Mouse (Mus musculus) lung, embryonic 16.5 days (tissue): ENCODE results near the gene Relt. TPM values are rescaled to one million over a fixed set of nuclear protein-coding genes. Genes with fewer than 3 reads are reported as not detected.

Experiments used
- ATAC-seq: fragments of 200-750 bp; cut with Nextera tagmentation; 2 replicates; pipeline ENCODE4 v1.8.0; 2017; ENCODE audit warnings: low read depth, mild to moderate bottlenecking, moderate library complexity
- H3K27ac ChIP-seq: fragments of 300-500 bp; sonication (generic); 2 replicates; pipeline ENCODE4 v1.5.1; 2014; ENCODE audit warnings: mild to moderate bottlenecking, control low read depth, low read length
- H3K27me3 ChIP-seq: fragments of 300-500 bp; sonication (generic); 2 replicates; pipeline ENCODE4 v1.6.1; 2014; ENCODE audit warnings: low read depth, low read length, mixed read lengths; ENCODE audit not compliant: control insufficient read depth, insufficient read depth
- H3K36me3 ChIP-seq: fragments of 300-500 bp; sonication (generic); 2 replicates; pipeline ENCODE4 v1.6.1; 2014; ENCODE audit warnings: low read length; ENCODE audit not compliant: control insufficient read depth, insufficient read depth
- H3K4me1 ChIP-seq: fragments of 300-500 bp; sonication (generic); replicated peaks from 2 replicates; pipeline ENCODE4 v1.6.1; 2014; ENCODE audit warnings: low read length, mixed read lengths; ENCODE audit not compliant: control insufficient read depth, insufficient read depth
- H3K4me2 ChIP-seq: fragments of 300-500 bp; sonication (generic); 2 replicates; pipeline ENCODE4 v1.6.1; 2014; ENCODE audit warnings: low read depth, low read length, control low read depth
- H3K4me3 ChIP-seq: fragments of 300-500 bp; sonication (generic); 2 replicates; pipeline ENCODE4 v1.5.1; 2014; ENCODE audit warnings: mild to moderate bottlenecking, low read length, control low read depth
- H3K9ac ChIP-seq: fragments of 300-500 bp; sonication (generic); 2 replicates; pipeline ENCODE4 v1.6.1; 2014; ENCODE audit warnings: low read length, control low read depth
- H3K9me3 ChIP-seq: fragments of 300-500 bp; sonication (generic); 2 replicates; pipeline ENCODE4 v1.6.1; 2016; ENCODE audit warnings: low read length; ENCODE audit not compliant: control insufficient read depth
- WGBS: fragments of 180-500 bp; shearing (Covaris S2); extraction: QIAGEN DNeasy Blood & Tissue Kit; methylation state at CpG from one replicate; pipeline ENCODE4 v1.1.7; 2014; 5-methylcytosine and 5-hydroxymethylcytosine counted together
- polyA plus RNA-seq: library from polyadenylated mRNA; unstranded; fragments of >200 nt; fragmentation: Nextera tagmentation; extraction: Ambion mirVana; gene quantifications from 2 replicates; pipeline ENCODE4 v1.2.1, GENCODE M21; 2015

Gene Relt
- 3.0 and 3.8 TPM in 2 replicates for polyA plus RNA-seq

DNA sequence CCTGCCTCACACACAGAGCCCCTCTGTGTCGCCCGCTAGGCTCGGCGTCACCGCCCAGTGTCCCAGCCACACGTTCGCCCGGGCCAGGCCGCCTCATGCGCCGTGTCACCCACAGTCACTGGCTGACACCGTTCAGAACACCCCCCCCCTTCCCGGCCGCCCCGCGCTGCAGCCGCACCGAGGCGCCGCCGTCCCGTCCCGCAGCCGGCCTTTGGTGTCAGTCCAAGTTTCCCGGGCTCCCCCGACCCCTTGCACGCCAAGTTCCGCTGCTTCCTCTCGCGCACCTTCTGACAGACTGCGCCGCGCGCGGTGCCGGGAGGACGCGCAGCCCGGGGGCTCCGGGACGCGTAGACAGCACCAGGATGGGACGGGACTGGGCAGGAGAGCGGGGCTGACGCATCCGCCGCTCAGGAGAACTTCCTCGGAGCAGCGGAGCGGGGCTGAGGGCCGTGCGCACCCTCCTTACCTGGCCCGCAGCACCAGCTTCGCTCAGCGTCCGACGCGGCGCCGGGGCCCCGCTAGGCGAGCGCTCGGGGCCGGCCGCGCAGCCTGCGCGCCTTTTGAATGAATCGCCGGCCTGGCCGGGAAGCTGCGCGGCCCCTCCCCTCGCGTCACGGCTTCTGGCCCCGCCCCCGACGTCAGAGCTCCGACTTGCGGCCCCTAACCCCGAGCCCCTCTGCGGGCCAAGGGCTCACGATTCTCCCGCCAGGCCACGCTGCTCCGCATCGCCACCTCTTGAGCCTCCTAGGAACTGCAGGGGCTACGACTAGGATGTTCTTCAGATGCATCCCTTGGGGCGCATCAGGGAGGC, at the start of gene Relt:
Gene Relt (minus strand): TSS at position 619 of the 811 bp plus-strand sequence.
- Histone ChIP-seq H3K27me3 (no peaks in the 10 kb centered on the region), H3K4me1 (peaks cover 5% of the 10 kb centered on the region; the same call in 1 of the 2 replicates), H3K9me3 (no peaks in the 10 kb centered on the region), H3K27ac (peak within 1 kb of the TSS; percentile 23), H3K36me3 (no peaks in the 10 kb centered on the region), H3K9ac (peak within 1 kb of the TSS; percentile 70), H3K4me3 (peak within 1 kb of the TSS; percentile 62), H3K4me2 (peak within 1 kb of the TSS; percentile 99)
- WGBS, result under 1% methylated on average over 83 of the region's 91 CpGs
- ATAC-seq, result peak; percentile 94

DNA sequence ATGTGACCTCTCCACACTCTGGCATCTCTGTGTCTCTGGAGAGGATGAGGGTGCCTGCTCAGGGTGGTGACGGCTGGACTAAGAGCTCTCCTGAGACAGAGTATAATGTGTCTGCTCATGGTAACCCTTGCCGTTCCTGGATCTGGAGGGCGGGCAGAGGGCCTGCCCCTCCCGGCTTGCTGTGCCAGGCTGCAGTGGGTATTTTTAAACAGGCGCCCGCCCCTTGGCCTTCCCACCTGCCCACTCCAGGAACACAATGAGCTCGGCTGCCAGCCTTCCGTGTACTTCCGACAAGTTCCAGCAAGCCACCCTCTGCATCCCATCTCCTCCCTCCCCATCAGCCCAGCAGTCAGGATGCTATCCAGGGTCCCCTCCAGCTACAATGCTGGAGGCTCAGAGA, 48.5 kb upstream of the Relt start:
- Histone ChIP-seq H3K9ac (0 out of 2 replicates have a peak overlapping the region, but pooled peaks have one; percentile 12), H3K9me3 (no peaks in the 10 kb centered on the region), H3K27me3 (no peaks in the 10 kb centered on the region), H3K4me2 (peak overlapping the region; percentile 31; the same call in 1 of the 2 replicates), H3K4me3 (no peak overlapping the region), H3K4me1 (peaks cover 65% of the 10 kb centered on the region), H3K27ac (peak overlapping the region; percentile 72), H3K36me3 (peaks cover 14% of the 10 kb centered on the region)
- ATAC-seq, result peak; percentile 23
- WGBS, result 28% methylated on average over 9 of the region's 9 CpGs

DNA sequence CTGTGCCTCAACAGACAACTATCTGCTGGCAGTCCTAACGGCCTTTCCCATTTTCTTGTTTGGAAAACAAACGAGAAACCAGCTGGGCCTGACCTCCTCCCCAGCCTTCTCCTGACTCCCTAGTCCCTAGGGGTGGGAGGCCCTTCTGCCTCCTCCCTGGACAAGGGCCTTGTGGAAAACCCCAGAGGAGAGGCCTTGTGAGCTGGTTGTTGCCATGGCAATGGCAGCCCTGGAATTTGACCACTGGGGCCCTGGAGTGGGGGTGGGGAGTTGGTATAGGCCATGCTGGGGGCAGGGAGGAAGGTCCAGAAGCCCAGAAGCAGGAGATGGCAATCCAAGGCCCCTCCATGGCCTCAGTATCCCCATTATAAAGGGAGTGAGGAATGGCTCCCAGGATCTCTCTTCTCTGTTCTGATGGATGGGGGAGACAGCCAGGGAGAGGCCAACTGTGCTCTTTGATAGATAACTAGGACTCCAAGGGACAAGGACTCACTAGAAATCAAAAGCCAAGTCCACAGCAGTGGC, 48.1 kb upstream of the Relt start:
- peak; percentile 39 for ATAC-seq
- Histone ChIP-seq H3K4me2 (peak overlapping the region; percentile 31), H3K4me3 (no peak overlapping the region), H3K9ac (0 out of 2 replicates have a peak overlapping the region, but pooled peaks have one; percentile 12), H3K4me1 (peaks cover 65% of the 10 kb centered on the region), H3K36me3 (peaks cover 9% of the 10 kb centered on the region), H3K27me3 (no peaks in the 10 kb centered on the region), H3K27ac (peak overlapping the region; percentile 72), H3K9me3 (no peaks in the 10 kb centered on the region)
- 7% methylated on average over 2 of the region's 2 CpGs for WGBS

GRCm38 (mm10) chr7:100908567-100908966, 45.3 kb upstream of the Relt start:
- Histone ChIP-seq H3K4me3 (no peak overlapping the region), H3K4me2 (no peak overlapping the region), H3K27ac (peak overlapping the region; percentile 84), H3K36me3 (peaks cover 4% of the 10 kb centered on the region; the same call in 1 of the 2 replicates), H3K4me1 (peaks cover 73% of the 10 kb centered on the region), H3K9me3 (no peaks in the 10 kb centered on the region), H3K9ac (no peak overlapping the region), H3K27me3 (no peaks in the 10 kb centered on the region)
- no peak for ATAC-seq
- WGBS, result 42% methylated on average over 8 of the region's 8 CpGs

DNA sequence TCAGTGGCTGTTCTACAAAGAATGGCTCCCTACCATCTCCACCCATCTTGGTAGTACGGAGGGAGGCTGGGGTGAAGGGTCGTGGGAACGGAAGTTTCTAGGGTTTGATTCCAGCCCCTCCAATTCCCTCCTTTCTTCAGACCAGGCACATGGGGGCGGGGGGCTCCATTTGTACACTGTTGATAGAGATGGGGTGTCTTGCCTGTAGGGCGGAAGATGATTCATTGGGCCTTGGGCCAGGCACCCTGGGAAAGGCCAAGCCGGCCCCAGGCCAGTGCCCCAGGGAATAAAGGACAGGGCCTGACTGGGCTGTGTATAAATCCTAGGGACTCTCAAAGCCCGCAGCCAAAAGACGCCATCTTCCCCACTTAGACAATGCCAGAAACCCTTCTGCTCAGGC, 44.8 kb upstream of the Relt start:
- H3K27me3 ChIP-seq, result no peaks in the 10 kb centered on the region
- H3K9ac ChIP-seq, result peak overlapping the region; percentile 41; the same call in 1 of the 2 replicates
- peaks cover 4% of the 10 kb centered on the region; the same call in 1 of the 2 replicates for H3K36me3 ChIP-seq
- no peaks in the 10 kb centered on the region for H3K9me3 ChIP-seq
- WGBS, result 44% methylated on average over 8 of the region's 8 CpGs
- no peak overlapping the region for H3K4me3 ChIP-seq
- H3K27ac ChIP-seq, result peak overlapping the region; percentile 84
- H3K4me2 ChIP-seq, result peak overlapping the region; percentile 43
- peaks cover 71% of the 10 kb centered on the region for H3K4me1 ChIP-seq
- peak; percentile 26 for ATAC-seq

DNA sequence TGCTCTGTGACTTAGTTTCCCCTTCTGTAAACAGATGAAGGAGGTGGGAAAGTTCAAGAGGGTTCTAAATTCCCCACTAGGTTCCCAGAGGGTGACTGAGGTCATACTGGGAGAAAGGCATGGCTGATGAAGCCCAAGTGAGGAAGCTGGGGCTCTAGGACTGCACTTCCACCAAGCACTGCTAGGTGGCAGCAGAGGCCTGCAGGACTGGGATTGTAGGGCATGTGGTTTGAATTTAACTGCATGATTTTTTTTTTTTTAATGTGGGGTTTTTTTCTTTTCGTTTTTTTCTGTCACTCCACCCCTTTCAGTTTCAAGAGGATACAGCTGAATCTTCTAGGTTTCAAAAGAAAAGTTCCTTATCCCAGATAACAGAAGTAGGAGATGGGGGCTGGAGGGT, 44.0 kb upstream of the Relt start:
- 0% methylated on average over 1 of the region's 1 CpGs for WGBS
- no peaks in the 10 kb centered on the region for H3K27me3 ChIP-seq
- peak overlapping the region; percentile 43 for H3K4me2 ChIP-seq
- H3K9ac ChIP-seq, result peak overlapping the region; percentile 41
- H3K9me3 ChIP-seq, result no peaks in the 10 kb centered on the region
- H3K4me1 ChIP-seq, result peaks cover 65% of the 10 kb centered on the region
- peak; percentile 4; the same call in 1 of the 2 replicates for ATAC-seq
- H3K27ac ChIP-seq, result peak overlapping the region; percentile 84
- H3K4me3 ChIP-seq, result 0 out of 2 replicates have a peak overlapping the region, but pooled peaks have one; percentile 16
- peaks cover 4% of the 10 kb centered on the region; the same call in 1 of the 2 replicates for H3K36me3 ChIP-seq

DNA sequence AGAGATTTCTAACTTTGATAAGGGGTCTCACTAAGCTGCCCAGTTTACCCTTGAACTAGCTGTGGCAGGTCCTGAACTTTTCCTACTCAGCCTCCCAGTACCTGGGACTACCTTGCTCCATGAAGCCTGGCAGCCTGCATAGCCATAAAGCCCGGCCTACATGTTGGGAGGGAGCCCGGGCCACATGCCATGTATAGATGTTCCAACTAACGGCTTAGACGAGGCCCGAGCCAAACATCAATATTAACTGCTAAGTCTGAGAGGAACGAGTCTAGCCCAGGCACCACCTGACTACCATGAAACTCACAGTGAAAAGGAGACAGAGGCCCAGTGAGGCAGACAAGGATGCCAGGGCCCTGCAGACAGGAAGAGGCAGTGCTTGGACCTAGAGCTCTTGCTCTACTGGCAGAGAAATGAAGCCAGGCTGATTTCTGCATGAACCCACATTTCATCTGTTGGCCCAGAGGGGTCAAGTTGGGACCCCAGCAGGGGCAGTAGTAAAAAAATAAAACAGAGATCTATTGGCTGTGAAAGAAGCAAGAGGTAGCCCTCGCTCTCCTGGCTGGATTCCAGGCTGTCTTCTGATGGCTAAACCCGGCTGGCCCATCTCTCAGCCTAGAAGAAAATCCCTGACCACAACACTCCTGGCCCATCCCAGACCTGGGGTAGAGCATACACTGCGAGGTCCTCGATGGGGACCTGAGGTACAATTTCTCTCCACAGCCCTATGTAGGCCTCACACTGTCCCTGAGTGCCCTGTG, 43.0 kb upstream of the Relt start:
- Histone ChIP-seq H3K9ac (0 out of 2 replicates have a peak overlapping the region, but pooled peaks have one; percentile 16), H3K9me3 (no peaks in the 10 kb centered on the region), H3K4me3 (no peak overlapping the region), H3K4me2 (no peak overlapping the region), H3K27me3 (no peaks in the 10 kb centered on the region), H3K36me3 (peaks cover 7% of the 10 kb centered on the region; the same call in 1 of the 2 replicates), H3K27ac (peak overlapping the region; percentile 54), H3K4me1 (peaks cover 55% of the 10 kb centered on the region)
- 60% methylated on average over 10 of the region's 10 CpGs for WGBS
- no peak for ATAC-seq

- Histone ChIP-seq H3K4me3 (no peak overlapping the region), H3K36me3 (peaks cover 7% of the 10 kb centered on the region; the same call in 1 of the 2 replicates), H3K27ac (peak overlapping the region; percentile 86), H3K27me3 (no peaks in the 10 kb centered on the region), H3K9me3 (no peaks in the 10 kb centered on the region), H3K4me2 (no peak overlapping the region), H3K4me1 (peaks cover 43% of the 10 kb centered on the region), H3K9ac (no peak overlapping the region)
- ATAC-seq, result peak; percentile 86
- whole genome bisulfite sequencing, result 43% methylated on average over 7 of the region's 7 CpGs
Measured at GRCm38 (mm10) chr7:100905037-100905436, 41.8 kb upstream of the Relt start.
